In the genomic region with DNA sequence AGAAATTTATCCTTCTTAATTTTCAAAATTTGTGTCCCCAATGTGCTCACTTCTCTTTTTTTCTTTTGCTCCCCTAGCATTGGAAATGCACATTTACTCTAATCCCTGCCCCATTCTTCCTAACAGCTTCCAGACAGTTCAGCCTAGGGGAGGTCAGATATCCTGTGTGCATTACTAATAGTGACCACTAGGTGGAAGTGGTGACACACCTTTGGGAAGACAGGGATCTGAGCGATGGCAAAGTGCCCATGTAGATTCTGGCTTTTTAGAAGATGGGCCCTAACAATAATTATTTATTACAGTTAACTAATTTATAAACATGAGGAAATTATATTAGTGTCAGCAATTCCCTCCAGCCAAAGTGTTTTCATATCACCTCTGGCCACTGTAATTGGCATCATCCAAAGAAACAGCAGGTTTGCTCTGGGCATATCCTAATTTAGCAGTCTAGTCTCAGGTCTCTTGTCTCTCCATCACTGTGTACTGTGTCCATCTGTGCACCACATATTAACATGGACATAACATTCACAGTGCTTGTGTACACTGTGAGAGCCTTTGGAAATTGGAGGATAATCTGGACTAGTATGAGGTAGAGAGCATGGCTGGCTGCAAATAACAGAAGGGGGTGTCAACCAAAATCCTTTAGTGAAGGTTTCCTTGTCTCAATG, we compare ENCODE assay signal across 9 mouse cellular contexts. TPM values are rescaled to one million over a fixed set of nuclear protein-coding genes. Genes with fewer than 3 reads are reported as not detected.
DNase-seq lines count a peak whose midpoint lies in the region; ATAC-seq and TF ChIP-seq lines count a peak whose summit lies in the region.
"Had no signal": no experiment of that assay in that cellular context is flagged by ENCODE, and none has a peak within 500 bp of the region (broad histone marks: within the 10 kb centered on the region; RNA-seq: fewer than 3 reads in every experiment).

No protein-coding gene starts in this region.

- no peaks in the 10 kb centered on the region for H3K9me3 ChIP-seq in intestine, embryonic 15.5 days
- no peaks in the 10 kb centered on the region for H3K9me3 ChIP-seq in midbrain, embryonic 10.5 days (replicated peaks)

- TF ChIP-seq POLR2A in cerebellum, adult 2 months (IDR thresholded peaks at IDR 0.05; ENCODE audit: borderline replicate concordance, insufficient read depth, low read length) = no peak

- no peak overlapping the region for H3K4me3 ChIP-seq in cerebellum, adult 2 months (replicated peaks; ENCODE audit: insufficient read depth, low read depth, low read length)
- H3K4me3 ChIP-seq in intestine, embryonic 15.5 days (replicated peaks) = no peak overlapping the region
- H3K4me3 ChIP-seq in midbrain, embryonic 10.5 days = no peak overlapping the region
- H3K4me3 ChIP-seq: erythroblast, embryonic 14.5 days had no signal

- intact Hi-C loops in left cerebral cortex, postnatal 10 days (cut with DNase I) = loop anchor here (5.0 to 10.0 kb wide), 2 partner anchors 435 to 627 kb away; no protein-coding TSS in a partner anchor

- no peaks in the 10 kb centered on the region for H3K27me3 ChIP-seq in cerebellum, adult 2 months (ENCODE audit: control insufficient read depth, insufficient read depth, low read length)
- H3K27me3 ChIP-seq in intestine, embryonic 15.5 days (replicated peaks) = no peaks in the 10 kb centered on the region
- no peaks in the 10 kb centered on the region for H3K27me3 ChIP-seq in midbrain, embryonic 10.5 days (ENCODE audit: low read depth, poor library complexity, severe bottlenecking)

- no peak overlapping the region for H3K4me2 ChIP-seq in intestine, embryonic 15.5 days (replicated peaks)

- WGBS in cerebellum, adult 2 months = 5% methylated on average over 1 of the region's 1 CpGs
- WGBS in intestine, embryonic 15.5 days = 7% methylated on average over 1 of the region's 1 CpGs
- 8% methylated on average over 1 of the region's 1 CpGs for WGBS in midbrain, embryonic 10.5 days

- TF ChIP-seq CTCF in cerebellum, adult 2 months (IDR thresholded peaks at IDR 0.05; ENCODE audit: borderline replicate concordance, insufficient read depth, low read depth, low read length) = peak; percentile 75; the same call in 1 of the 2 replicates

- no peaks in the 10 kb centered on the region for H3K4me1 ChIP-seq in cerebellum, adult 2 months (ENCODE audit: control insufficient read depth, insufficient read depth, low read length)
- H3K4me1 ChIP-seq in intestine, embryonic 15.5 days (replicated peaks) = no peaks in the 10 kb centered on the region
- no peaks in the 10 kb centered on the region for H3K4me1 ChIP-seq in midbrain, embryonic 10.5 days

- no peak overlapping the region for H3K27ac ChIP-seq in cerebellum, adult 2 months (ENCODE audit: insufficient read depth, low read length)
- H3K27ac ChIP-seq in intestine, embryonic 15.5 days = no peak overlapping the region
- H3K27ac ChIP-seq in midbrain, embryonic 10.5 days (replicated peaks) = no peak overlapping the region

- H3K9ac ChIP-seq in intestine, embryonic 15.5 days = no peak overlapping the region

- ATAC-seq in intestine, embryonic 15.5 days = peak; percentile 84

- DNase-seq in 3T3-L1 (ENCODE audit: low read depth, low spot score) (peak; percentile 86), MEL-GATA-1-ER (ENCODE audit: extremely low read depth, low read depth) (peak; percentile 15)
- peak; percentile 36 to 56 for DNase-seq in cerebellum, adult 2 months
- DNase-seq in forelimb bud, embryonic 11.5 days (ENCODE audit: low read depth, low spot score) = peak; percentile 76
- peak; percentile 62 to 68 for DNase-seq in left cerebral cortex, postnatal 10 days (ENCODE audit: extremely low spot score in 1 of 2, low spot score in 2 of 2)
- DNase-seq in midbrain, embryonic 10.5 days (ENCODE audit: low spot score) = peak; percentile 16
- peak; percentile 52 for DNase-seq in telencephalon, adult 2 months (ENCODE audit: low read depth, low spot score)

- H3K36me3 ChIP-seq in intestine, embryonic 15.5 days = no peaks in the 10 kb centered on the region
- no peaks in the 10 kb centered on the region for H3K36me3 ChIP-seq in midbrain, embryonic 10.5 days

RNA-seq across cellular contexts. Expression of a gene that starts 13.1 kb away (rescaled TPM):
- not detected in 2 replicates for polyA plus RNA-seq in cerebellum, adult 2 months (2012; rRNA removed)
- not detected in 2 replicates for polyA plus RNA-seq in intestine, embryonic 15.5 days (2015; fragmentation: Nextera tagmentation; extraction: Ambion mirVana)
- total RNA-seq in left cerebral cortex, postnatal 10 days (2021) = not detected
- not detected in 2 replicates for polyA plus RNA-seq in midbrain, embryonic 10.5 days (2016; fragmentation: Nextera tagmentation; extraction: Ambion mirVana)
- polyA plus RNA-seq: erythroblast, embryonic 14.5 days had no signal

RNA-seq across cellular contexts. Expression of a gene that starts 57.7 kb away (rescaled TPM):
- not detected in 2 replicates for polyA plus RNA-seq in cerebellum, adult 2 months (2012; rRNA removed)
- polyA plus RNA-seq in intestine, embryonic 15.5 days (2015; fragmentation: Nextera tagmentation; extraction: Ambion mirVana) = 3.2 and 5.2 TPM in 2 replicates
- not detected for total RNA-seq in left cerebral cortex, postnatal 10 days (2021)
- 6.6 and 7.9 TPM in 2 replicates for polyA plus RNA-seq in midbrain, embryonic 10.5 days (2016; fragmentation: Nextera tagmentation; extraction: Ambion mirVana)

Comparison
In these comparisons a context has a peak if more than half of its experiments do, and no peak if none do; other contexts are left out.
1. DNase-seq: peak in every context shown above with its lines; median percentile 86 in 3T3-L1; 76 in forelimb bud, embryonic 11.5 days; 65 in left cerebral cortex, postnatal 10 days; 52 in telencephalon, adult 2 months; 46 in cerebellum, adult 2 months; 16 in midbrain, embryonic 10.5 days; 15 in MEL-GATA-1-ER.